Mouse (Mus musculus): ENCODE results near the gene Sema4c. TPM values are rescaled to one million over a fixed set of nuclear protein-coding genes. Genes with fewer than 3 reads are reported as not detected.

Gene Sema4c
- polyA plus RNA-seq, 1 experiment from 2014 or later, result 1.1 TPM

DNA sequence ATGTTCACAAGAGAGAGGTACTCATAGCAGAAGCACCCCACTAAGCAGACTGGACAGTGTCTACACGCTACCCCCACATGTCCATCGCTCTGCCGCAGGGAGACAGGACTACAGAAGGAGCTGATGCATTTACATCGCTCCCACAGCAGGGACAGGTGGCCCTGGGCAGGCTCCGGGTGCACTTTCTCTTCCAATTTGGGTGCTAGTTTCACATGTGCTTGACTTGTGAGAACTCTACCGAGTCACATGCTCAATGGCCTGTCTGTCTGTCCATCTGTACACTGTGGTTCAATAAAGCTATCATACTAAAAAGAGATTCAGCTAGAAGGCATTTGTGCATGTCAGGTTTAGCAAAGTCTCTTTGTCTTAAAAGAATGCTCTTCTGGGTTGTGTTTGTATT, 29.7 kb upstream of the Sema4c start:
- H3K4me3 ChIP-seq (ENCODE audit: inconsistent target), result no peak overlapping the region
- no peak overlapping the region for H3K27ac ChIP-seq
- H3K36me3 ChIP-seq (ENCODE audit: inconsistent target), result no peaks in the 10 kb centered on the region
- no peaks in the 10 kb centered on the region for H3K79me2 ChIP-seq (ENCODE audit: inconsistent target)
- WGBS (ENCODE audit: missing documents), result 90% methylated on average over 6 of the region's 6 CpGs

DNA sequence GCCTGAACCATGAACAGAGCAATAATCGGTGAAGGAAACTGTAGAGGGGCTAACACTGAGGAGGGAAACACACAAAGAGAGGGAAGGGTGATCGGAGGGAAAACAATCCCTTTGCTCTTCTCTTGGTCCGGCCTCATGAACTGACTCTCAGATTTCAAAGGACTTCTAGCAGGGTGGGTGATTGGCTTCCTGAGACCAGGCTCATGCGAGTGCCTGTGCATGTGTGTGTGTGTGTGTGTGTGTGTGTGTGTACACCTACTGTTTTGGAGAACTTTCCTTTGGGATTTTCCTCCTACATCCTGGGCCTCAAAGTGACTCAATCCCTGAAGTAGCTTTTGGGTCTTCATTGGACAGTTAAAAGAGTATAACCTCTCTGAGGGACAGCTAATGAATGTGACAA, 28.1 kb upstream of the Sema4c start:
- Histone ChIP-seq H3K27ac (no peak overlapping the region), H3K36me3 (ENCODE audit: inconsistent target) (no peaks in the 10 kb centered on the region), H3K79me2 (ENCODE audit: inconsistent target) (no peaks in the 10 kb centered on the region), H3K4me3 (ENCODE audit: inconsistent target) (no peak overlapping the region)
- 93% methylated on average over 4 of the region's 4 CpGs for WGBS (ENCODE audit: missing documents)

- H3K27ac ChIP-seq, result no peak overlapping the region
- no peaks in the 10 kb centered on the region for H3K79me2 ChIP-seq (ENCODE audit: inconsistent target)
- 88% methylated on average over 8 of the region's 8 CpGs for WGBS (ENCODE audit: missing documents)
- H3K36me3 ChIP-seq (ENCODE audit: inconsistent target), result no peaks in the 10 kb centered on the region
- H3K4me3 ChIP-seq (ENCODE audit: inconsistent target), result no peak overlapping the region
These were observed 25.4 kb upstream of the Sema4c start for GRCm38 (mm10) chr1:36583408-36584116.

DNA sequence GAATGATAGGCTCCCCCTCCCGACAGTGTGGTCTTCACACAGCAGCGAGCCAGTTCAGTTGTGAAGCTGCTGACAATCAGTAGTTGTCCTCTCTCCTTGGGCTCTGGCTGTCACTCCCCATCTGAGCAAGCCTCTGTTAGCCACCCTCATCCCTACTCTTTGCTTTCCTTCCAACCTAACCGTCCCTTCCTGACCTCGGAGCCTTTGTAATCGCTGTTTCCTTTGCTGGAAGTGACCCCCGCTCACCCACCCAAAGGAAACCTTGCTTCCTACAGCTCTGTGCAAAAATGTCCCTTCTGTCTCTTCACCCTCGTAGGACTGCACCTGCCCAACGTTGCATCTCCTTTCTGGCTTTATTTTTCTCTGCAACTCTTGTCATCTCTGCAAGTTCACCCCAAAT, 24.1 kb upstream of the Sema4c start:
- Histone ChIP-seq H3K4me3 (ENCODE audit: inconsistent target) (no peak overlapping the region), H3K36me3 (ENCODE audit: inconsistent target) (no peaks in the 10 kb centered on the region), H3K27ac (no peak overlapping the region), H3K79me2 (ENCODE audit: inconsistent target) (no peaks in the 10 kb centered on the region)
- 86% methylated on average over 8 of the region's 8 CpGs for WGBS (ENCODE audit: missing documents)

DNA sequence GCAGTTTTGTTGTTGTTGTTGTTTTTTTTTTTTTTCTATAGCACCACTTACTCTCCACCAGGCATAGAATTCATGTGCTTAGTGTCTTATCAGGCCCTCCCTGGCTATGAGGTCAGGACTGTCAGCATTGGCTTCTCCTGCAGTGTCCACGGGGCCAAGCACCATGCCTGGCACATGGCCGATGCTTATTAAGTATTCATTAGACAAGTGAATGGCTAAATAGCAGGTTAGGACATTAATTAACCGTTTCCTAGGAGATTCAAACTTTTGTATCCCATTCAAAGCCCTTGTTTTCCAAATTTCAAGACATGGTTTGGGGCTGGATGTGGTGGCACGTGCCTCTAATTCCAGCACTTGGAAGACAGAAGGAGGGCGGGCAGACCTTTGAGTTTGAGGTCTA, 23.1 kb upstream of the Sema4c start:
- H3K27ac ChIP-seq, result no peak overlapping the region
- WGBS (ENCODE audit: missing documents), result 95% methylated on average over 5 of the region's 5 CpGs

DNA sequence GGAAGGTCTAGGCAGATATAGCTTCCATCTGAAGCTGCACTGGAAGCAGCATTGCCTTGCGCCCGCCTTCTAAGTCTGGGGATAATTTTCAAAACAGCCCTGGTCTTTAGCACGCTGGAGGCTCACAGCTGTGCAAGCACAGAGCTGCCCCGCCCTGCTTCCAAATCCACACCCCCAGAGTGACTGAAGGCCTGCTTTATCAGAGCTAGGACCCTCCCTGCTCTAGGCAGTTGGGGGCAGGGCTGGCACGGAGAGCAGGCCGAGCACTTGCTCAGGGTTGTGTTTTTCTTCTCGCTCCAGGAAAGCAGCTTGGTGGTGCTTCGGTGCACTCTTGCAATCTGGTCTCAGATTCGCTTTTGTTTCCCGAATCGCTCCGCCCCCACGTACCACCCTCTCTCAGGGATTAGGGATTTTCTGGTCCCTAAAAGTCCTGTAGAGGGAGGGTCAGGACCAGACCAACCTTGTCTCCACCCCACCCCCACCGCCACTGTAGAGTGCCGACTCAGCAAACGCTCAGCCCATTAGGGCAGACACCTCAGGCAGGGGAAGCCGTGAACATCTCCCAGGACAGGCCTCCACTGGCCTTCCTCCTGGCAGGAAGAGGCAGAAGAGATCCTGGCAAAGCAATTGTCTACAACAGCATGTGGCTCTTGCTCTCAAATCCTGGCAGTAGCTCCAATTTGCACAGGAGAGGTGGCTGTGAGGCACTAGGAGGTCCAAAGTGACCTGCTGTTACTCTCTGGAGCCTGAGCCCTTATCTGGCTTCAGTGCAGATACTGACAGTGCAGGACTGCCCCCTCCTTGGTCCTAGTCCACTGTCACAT, 22.4 kb upstream of the Sema4c start:
- Histone ChIP-seq H3K4me3 (ENCODE audit: inconsistent target) (no peak overlapping the region), H3K79me2 (ENCODE audit: inconsistent target) (no peaks in the 10 kb centered on the region), H3K36me3 (ENCODE audit: inconsistent target) (no peaks in the 10 kb centered on the region), H3K27ac (no peak overlapping the region)
- WGBS (ENCODE audit: missing documents), result 41% methylated on average over 17 of the region's 17 CpGs

More for the DNA sequence above, 23.1 kb upstream of the Sema4c start:
- H3K79me2 ChIP-seq (ENCODE audit: inconsistent target), result no peaks in the 10 kb centered on the region
- no peak overlapping the region for H3K4me3 ChIP-seq (ENCODE audit: inconsistent target)
- H3K36me3 ChIP-seq (ENCODE audit: inconsistent target), result no peaks in the 10 kb centered on the region

- Histone ChIP-seq H3K36me3 (ENCODE audit: inconsistent target) (no peaks in the 10 kb centered on the region), H3K27ac (no peak overlapping the region), H3K79me2 (ENCODE audit: inconsistent target) (no peaks in the 10 kb centered on the region), H3K4me3 (ENCODE audit: inconsistent target) (no peak overlapping the region)
- 81% methylated on average over 5 of the region's 6 CpGs for WGBS (ENCODE audit: missing documents)
These were observed 21.8 kb upstream of the Sema4c start for GRCm38 (mm10) chr1:36579974-36580383.

DNA sequence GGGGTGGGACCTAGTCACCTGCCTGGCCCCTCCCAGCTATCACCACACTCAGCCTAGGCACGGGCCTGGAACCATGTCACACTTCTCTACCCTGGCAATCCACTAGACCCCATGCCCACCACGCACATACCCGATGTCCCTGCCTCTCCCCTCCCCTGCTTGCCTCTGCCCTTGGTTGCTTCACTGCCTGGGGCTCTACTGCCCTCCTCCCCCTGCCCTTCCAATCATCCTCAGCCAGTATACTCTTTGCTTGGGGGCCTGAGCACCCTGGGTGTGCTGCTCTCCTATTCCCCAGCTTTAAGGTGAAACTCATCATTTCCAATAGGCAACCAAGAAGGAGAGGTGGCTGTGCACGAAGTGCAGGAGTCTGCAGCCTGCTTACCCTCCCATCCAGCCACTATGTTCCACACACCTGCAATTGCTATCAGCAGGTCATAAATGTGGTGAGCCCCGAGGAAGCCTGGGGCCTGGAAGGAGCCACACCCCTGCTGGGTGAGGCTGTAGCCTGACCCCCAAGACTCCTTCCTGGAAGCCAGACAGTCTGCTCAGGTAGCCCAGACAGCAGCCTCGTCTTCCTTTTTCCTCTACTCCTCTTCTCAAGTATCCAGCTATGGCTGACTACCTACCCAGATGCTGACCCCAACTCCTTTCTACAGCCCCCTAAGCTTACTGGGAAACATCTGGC, 19.0 kb upstream of the Sema4c start:
- Histone ChIP-seq H3K36me3 (ENCODE audit: inconsistent target) (no peaks in the 10 kb centered on the region), H3K79me2 (ENCODE audit: inconsistent target) (no peaks in the 10 kb centered on the region), H3K4me3 (ENCODE audit: inconsistent target) (no peak overlapping the region), H3K27ac (no peak overlapping the region)
- 85% methylated on average over 6 of the region's 6 CpGs for WGBS (ENCODE audit: missing documents)

DNA sequence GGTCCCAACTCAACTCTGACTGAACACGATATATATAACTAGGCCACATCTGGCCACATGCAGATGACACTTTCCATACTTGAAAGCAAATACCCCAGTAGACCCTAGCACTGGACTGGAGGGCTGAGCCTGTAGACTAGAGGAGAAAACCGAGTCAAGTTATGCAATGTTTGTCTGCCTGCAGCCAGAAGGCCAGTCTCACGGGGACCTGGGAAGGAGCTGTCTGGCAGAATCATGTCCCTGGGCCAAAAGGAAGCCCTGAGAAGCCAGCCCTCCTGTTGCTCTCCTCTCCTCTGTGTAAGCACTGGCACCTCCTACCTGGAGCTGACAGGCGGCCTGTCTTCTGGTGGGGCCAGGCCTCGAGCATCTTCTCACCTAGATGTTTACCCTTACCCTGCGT, 17.2 kb upstream of the Sema4c start:
- no peak overlapping the region for H3K4me3 ChIP-seq (ENCODE audit: inconsistent target)
- H3K79me2 ChIP-seq (ENCODE audit: inconsistent target), result no peaks in the 10 kb centered on the region
- no peak overlapping the region for H3K27ac ChIP-seq
- H3K36me3 ChIP-seq (ENCODE audit: inconsistent target), result no peaks in the 10 kb centered on the region
- 87% methylated on average over 6 of the region's 6 CpGs for WGBS (ENCODE audit: missing documents)

DNA sequence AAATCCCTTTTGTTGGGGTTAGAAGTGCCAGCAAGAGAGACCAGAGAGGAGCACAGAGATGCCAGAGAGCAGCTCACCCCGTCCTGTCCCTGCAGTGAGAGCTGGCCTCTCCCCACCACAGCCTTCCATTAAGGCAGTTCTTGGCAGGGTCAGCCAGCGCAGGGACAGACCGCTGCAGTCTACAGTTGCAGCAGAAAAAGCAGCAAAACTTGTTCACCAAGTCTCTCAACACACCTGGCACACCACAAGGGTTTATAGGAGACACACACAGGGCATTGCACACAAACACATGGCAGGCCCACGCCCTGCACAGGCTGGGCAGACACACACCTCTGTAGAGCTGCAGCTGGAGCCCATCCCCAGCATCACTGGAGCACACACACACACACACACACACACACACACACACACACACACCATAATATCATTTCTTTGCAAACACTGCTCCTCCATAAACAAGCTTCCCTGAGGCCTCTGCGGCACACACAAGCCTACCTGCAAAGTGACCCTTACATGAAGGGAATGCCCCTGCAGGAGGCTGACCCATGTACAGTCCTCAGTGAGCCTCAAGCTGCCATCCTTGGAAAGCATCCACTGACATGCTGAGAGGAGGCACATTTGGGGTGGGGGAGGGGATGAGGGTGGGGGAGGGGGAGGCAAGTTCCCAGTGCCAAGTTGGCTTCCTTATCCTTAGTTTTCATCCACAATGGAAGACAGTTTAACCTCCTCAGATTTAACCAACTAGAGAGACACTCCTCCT, 16.2 kb upstream of the Sema4c start:
- Histone ChIP-seq H3K4me3 (ENCODE audit: inconsistent target) (no peak overlapping the region), H3K36me3 (ENCODE audit: inconsistent target) (no peaks in the 10 kb centered on the region), H3K27ac (no peak overlapping the region), H3K79me2 (ENCODE audit: inconsistent target) (no peaks in the 10 kb centered on the region)
- WGBS (ENCODE audit: missing documents), result 85% methylated on average over 5 of the region's 5 CpGs

GRCm38 (mm10) chr1:36573524-36573923, 15.4 kb upstream of the Sema4c start:
- Histone ChIP-seq H3K79me2 (ENCODE audit: inconsistent target) (no peaks in the 10 kb centered on the region), H3K27ac (no peak overlapping the region), H3K4me3 (ENCODE audit: inconsistent target) (no peak overlapping the region), H3K36me3 (ENCODE audit: inconsistent target) (no peaks in the 10 kb centered on the region)
- WGBS (ENCODE audit: missing documents), result 77% methylated on average over 8 of the region's 8 CpGs

DNA sequence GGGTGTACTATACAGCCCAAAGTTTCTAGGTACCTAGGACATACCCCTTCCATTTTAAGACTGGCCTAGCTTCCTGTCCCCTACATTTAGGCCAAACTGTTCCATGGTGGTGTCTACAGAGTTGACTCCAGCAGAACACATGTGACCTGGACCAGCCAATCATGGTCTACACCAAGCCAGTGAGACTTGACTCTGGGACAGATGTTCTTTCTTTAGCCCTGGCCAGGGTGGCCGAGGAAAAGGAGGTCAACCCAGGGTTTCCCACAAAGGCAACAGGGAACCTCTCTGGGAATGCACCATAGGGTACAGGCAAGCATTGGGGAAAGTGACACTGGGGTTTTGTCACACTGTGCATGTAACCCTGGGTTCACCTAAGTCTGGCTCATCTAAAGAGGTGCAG, 14.6 kb upstream of the Sema4c start:
- H3K36me3 ChIP-seq (ENCODE audit: inconsistent target), result no peaks in the 10 kb centered on the region
- H3K4me3 ChIP-seq (ENCODE audit: inconsistent target), result no peak overlapping the region
- 0 out of 2 replicates have a peak overlapping the region, but pooled peaks have one; percentile 47 for H3K27ac ChIP-seq
- 100% methylated on average over 1 of the region's 1 CpGs for WGBS (ENCODE audit: missing documents)
- no peaks in the 10 kb centered on the region for H3K79me2 ChIP-seq (ENCODE audit: inconsistent target)

- Histone ChIP-seq H3K36me3 (ENCODE audit: inconsistent target) (no peaks in the 10 kb centered on the region), H3K79me2 (ENCODE audit: inconsistent target) (no peaks in the 10 kb centered on the region), H3K4me3 (ENCODE audit: inconsistent target) (no peak overlapping the region), H3K27ac (peak overlapping the region; percentile 47)
- WGBS (ENCODE audit: missing documents), result 79% methylated on average over 2 of the region's 2 CpGs
These were observed 14.1 kb upstream of the Sema4c start for GRCm38 (mm10) chr1:36572140-36572700.

- peak overlapping the region; percentile 47 for H3K27ac ChIP-seq
- no peaks in the 10 kb centered on the region for H3K79me2 ChIP-seq (ENCODE audit: inconsistent target)
- H3K36me3 ChIP-seq (ENCODE audit: inconsistent target), result no peaks in the 10 kb centered on the region
- 16% methylated on average over 6 of the region's 6 CpGs for WGBS (ENCODE audit: missing documents)
- H3K4me3 ChIP-seq (ENCODE audit: inconsistent target), result no peak overlapping the region
These were observed 13.5 kb upstream of the Sema4c start for GRCm38 (mm10) chr1:36571627-36572026.

Data from macrophage (primary cell).